Mouse (Mus musculus): Measurements from ENCODE around the gene Fam117a.

Gene Fam117a

DNA sequence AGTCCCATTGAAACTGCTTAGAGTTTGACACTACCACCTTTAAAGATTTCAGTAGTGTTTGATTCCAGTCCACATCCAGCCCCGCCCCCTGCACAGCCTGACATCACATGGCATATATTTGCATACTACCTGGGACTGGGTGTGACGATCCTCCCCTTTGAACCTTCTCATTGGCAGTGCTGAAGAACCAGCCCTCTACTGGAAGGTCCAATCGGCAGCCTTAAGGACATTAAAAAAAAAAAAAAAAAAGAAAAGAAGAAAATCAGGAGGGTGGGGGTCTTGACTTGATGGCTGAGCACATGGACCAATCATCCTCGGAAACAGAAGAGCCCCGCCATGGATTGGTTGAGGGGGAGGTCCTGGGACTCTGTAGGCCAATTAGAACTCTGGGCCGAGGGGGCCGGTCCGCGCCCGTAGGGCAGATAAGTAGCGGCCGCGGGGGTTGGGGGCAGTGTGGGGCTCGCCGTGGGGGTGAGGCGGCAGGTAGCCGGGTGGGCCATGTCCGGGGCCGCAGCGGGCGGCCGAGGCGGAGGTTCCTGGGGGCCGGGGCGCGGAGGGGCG, at the start of gene Fam117a:
Fam117a (plus strand) TSS at position 451 of the 561 bp plus-strand sequence.
- peak; percentile 41 to 48 for DNase-seq (ENCODE audit: low spot score in 2 of 2)

DNA sequence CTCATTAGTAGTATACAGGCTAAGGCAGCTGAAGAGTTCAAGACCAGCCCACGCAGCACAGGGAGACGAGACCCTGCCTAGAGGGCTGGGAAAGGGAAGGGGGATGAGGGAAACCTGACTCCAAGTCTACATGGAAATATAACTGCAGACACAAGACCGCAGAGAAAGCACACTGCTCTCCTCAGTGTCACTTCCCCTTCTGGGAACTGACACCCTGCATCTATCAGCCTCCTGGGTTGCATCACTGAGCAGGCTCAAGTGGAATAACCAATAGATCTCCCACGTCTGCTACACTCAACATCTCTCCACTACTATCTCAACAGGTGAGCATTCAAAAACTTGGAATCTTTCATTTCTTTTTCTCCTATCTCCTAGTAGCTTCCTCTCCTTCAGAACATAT, 44.8 kb upstream of the Fam117a start:
- no peak for DNase-seq (ENCODE audit: low spot score in 2 of 2)

DNA sequence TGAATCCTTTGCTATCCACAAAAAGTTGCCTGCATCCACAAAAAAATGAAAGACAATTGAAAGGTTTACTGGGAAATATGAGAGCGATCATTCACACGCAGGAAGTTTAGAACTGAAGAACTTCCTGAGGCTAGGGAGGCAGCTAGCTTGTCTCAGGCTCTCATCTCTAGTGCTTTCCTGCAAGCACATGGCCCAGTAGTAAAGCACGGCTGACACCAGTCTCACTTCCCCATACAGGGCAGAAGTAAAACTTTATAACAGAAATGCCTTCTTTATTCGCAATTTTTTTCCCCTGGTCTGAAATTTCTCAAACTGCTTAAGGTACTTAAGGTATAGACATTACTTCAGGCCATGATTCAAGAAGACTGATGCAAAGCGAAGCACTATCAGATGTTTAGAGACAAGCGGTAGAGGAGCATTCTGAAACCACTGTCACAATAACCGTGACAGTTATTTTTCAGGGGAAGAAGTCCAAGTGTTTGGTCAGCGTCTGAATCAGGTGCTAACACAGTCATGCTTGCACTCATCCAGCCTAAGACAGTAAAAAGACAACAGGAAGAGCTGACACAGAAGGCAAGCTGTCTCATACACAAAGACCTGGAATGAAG, 43.7 kb upstream of the Fam117a start:
- DNase-seq (ENCODE audit: low spot score in 2 of 2): no peak

DNA sequence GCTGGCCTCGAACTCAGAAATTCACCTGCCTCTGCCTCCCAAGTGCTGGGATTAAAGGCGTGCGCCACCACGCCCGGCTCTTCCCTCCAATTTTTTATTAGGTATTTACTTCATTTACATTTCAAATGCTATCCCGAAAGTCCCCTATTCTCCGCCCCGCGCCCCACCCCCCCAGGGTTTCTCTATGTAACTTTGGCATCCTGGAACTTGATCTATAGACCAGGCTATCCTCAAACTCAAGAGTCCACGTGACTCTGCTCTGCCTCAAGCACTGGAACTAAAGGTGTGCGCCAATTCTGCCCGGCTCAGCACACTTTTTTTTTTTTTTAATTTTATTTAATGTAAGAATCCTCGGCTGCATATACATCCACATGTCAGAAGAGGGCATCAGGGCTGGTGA, 41.1 kb upstream of the Fam117a start:
- DNase-seq (ENCODE audit: low spot score in 2 of 2): no peak

DNA sequence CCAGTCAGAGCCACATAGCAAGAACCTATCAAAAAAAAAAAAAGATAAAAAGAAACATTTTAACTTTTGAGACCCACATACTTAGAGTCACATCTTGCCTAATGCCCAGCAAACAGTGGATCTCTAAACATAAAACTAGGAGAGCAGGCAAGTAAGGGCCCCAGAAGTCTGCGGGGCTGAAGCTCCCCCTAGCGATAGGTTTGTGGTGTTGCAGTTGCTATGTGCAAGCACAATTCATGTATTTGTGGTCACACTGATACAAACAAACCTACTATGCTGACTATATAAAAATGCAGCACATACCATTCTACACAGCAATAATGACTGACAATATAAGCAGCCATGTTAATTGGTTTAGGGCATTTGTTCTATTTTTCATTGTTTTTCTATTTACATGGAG, 38.7 kb upstream of the Fam117a start:
- DNase-seq (ENCODE audit: low spot score in 2 of 2): no peak

DNA sequence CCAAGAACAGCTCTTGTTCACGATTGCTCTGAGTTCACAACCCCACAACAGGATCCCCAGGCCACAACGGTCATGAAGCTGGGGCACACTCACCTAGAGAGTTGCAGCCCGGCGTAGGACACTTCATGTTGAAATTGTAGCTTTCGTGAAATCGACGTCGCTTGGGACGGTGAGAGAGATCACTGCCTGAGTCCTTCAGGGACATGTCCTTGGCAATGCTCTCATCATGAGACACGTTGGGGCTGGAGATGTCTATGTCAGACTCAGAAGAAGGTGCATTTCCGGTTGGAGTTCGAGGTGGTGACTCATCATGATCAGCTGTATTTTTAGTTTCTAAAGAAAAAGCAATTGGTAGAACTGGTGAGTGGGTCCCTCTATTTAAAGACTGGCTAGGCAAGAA, 36.9 kb upstream of the Fam117a start:
- no peak for DNase-seq (ENCODE audit: low spot score in 2 of 2)

DNA sequence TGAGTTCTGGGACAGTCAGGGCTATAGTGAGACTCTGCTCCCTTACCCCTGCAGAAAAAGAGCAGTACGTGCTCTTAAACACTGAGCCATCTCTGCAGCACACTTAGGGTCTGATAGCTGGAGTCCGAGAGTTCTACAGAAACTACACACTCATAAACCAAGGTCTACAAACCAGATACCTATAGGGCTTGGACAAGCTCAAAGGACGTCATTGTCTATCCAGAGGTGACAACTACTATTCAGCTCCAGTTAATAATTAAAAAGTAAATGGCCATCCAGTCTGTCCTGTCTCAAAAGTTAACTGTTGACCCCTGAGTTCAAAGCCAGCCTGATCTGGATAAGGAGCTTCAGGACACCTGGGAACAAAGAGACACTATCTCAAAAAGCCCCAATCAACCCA, 35.0 kb upstream of the Fam117a start:
- no peak for DNase-seq (ENCODE audit: low spot score in 2 of 2)

DNA sequence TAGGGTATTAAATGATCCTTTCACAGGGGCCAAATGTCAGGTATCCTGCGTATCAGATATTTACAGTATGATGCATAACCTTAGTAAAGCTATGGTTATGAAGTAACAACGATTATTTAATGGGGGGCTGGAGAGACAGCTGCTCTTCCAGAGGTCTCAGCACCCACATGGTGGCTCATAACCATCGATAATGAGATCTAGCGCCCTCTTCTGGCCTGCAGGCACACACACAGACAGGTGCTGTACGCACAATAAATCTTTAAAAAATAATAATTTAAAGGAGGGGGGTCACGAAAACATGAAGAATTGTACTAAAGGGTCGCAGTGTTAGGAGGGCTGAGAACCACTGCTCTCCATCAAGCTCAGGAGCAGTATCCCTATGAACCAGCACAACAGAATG, 31.2 kb upstream of the Fam117a start:
- DNase-seq (ENCODE audit: low spot score in 2 of 2): no peak

DNA sequence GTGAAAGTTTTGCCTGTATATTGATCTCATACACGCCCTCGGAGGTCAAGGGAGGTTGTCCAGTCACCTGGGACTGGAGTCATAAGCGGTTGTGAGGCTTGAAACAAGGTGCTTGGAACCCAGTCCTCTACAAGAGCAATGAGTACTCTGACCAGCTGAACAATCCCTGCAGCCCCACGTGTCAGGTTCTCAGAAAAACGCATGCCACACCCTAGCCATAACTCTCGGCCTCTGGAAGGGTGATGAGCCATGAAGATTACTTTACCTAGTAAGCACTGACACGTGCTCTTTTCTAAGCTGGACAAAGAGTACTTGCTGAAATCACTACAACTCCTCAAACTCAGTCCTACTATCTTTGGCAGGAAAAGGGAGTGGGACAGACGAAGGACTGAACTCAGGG, 29.3 kb upstream of the Fam117a start:
- no peak for DNase-seq (ENCODE audit: low spot score in 2 of 2)

DNA sequence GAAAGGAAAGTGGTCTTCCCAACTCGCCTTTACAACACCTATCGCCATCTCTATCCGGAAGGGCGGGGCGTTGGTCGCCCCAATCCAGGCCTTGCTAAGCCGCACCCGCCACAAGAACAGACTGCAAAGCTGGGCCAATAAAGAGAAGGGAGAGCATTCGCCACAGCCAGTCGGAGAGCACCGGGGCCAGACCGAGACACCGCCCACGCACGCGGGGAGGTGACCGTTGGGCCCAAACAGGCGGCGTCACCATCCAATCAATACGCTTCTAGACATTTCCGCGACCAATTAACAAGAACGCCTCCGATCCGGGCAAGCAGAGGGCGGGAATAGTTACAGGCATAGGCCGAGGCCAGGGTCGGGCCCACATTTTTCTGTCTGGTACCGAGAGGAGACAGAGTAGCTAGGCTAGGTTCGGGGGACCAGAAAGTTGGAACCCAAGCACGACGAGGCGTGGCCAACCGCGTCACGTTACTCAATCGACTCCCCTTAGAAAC, 27.3 kb upstream of the Fam117a start:
- DNase-seq (ENCODE audit: low spot score in 2 of 2): peak; percentile 96 to 97

DNA sequence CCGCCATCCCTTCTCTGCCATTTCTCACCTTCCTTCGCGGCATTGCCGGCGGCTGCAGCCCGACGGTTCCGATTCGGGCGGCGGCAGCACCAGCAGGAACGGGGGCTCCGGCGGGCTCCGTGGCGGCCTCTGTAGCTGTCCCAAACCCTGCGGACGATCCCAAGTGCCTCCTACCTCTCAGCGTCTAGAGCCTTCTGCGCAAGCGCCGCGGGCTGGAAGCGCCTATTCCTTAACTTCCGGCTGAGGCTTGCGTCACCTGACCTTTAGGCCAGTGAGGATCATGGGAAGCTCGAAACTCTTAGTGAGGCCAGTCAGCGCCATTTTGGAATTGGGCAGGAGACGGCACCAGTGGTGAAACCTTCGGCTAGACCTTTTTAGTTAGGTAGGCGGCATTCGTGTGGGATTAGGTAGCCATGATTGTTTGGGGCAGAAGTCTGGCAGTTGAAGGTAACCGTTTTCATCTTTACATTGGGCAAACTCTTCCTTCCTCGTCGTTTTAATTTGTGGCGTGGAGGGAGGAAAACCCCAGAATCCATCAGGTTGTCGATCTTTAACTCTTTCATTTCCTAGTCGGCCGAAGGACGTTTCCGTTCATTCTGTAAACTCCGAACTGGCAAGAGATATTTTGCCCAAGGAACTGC, 26.7 kb upstream of the Fam117a start, which contains the start of gene Kat7:
Kat7 (minus strand) TSS at position 240 of the 641 bp plus-strand sequence.
- DNase-seq (ENCODE audit: low spot score in 2 of 2): peak; percentile 86 to 96

DNA sequence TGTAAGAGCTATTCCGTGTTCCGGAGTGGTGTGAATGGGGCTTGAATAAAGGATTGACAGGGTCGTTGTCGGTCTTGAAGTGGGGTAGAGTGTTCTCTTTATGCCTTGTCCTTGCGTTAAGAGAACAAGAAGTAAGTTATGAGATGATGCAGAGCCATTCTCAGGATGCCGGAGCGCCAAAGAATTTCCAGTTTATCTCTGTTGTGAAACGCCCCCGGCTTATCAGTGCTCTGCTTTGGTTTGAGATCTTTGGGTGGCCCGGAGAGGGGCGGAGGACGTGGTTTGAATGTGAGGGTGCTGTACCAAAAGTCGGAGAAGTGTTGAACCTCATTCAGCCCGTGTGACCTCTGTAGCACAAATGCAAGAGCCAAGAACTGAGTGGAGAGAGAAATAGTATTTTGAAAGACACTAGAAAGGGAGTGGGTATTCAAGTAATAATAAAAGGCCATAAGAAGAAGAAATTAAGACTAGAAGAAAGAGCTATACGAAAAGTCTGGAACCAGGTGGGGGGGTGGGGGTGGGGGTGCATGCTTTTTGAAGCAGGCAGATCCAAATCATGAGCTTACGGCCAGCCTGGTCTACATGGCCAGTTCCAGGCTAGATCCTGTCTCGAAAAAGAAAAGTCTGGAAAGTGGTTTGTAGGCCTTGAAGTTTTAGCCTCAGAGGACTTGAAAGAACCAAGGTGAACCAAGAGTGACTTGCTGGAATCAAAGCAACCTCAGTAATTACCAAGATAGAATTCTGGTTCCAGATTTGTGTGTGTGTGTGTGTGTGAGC, 26.0 kb upstream of the Fam117a start:
- peak in 1 of 2 experiments; percentile 20 for DNase-seq (ENCODE audit: low spot score in 2 of 2)

DNA sequence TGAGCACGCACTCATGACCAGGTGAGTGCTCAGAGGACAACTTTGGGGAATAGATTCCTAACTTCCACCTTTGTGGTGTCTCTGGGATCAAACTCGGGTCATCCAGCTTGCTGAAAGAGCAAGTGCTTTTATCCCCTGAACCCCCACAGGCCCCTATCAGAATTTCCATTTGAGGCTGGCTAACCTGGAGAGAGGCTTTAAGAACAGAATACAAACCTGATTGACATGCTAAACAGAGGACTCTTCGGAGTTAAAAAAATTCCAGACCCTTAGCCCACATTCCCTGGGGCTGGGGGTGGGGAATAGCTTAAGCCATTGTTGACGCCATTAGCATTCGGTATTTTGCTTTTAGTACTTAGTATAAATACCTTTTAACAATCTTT, 25.4 kb upstream of the Fam117a start:
- DNase-seq (ENCODE audit: low spot score in 2 of 2): no peak

DNA sequence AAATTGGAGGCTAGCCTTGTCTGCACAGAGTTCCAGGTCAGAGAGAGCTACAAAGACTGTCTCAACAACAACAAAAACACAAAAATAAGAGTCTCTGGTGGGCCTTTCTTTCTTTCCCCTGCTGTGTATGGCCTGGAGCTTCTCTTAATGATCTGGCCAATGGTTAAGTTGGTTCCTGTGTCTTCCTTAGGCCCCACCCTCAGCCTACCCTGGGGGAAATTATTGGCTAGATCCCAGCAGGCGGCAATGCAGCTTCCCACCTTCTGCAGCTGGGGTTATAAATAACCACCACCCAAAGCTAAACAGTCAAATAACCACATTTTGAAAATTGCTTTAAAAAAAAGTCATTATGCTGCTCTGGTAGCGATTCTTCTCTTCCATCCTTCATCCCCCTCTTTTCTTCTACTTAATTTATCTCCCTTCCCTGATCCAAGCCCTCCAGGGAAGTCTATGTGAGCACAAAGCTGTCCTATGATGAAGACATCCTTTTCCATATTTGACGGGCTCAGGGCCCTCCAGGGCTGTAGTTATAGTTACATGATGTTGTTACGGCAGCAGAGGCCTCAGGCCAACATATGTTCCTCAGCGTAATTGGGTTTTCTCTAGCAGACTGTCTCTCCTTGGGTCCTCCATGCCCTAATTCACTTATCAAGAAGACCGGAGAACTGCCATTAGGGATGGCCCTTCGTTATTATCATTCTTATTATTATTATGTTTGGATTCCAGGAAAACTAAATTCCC, 21.4 kb upstream of the Fam117a start:
- DNase-seq (ENCODE audit: low spot score in 2 of 2): no peak

DNA sequence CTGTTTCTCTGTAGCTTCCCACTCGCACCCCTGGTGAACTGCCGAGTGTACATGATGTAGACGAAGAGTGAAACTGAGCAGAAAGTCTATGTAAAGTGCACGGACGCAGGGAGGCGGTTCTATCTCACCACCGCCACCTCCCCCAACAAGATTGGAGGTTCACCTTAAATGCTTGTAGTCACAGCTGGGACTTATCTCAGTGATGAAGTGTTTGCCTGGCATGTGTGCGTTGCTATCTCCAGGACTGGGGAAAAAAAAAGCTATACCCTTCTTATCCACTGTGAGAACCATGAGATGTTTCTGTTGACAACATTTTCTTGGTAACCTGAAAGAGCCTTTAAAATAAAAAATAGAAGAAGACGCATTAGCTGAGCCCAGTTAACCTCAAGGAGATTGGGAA, 18.7 kb upstream of the Fam117a start:
- DNase-seq (ENCODE audit: low spot score in 2 of 2): no peak

DNA sequence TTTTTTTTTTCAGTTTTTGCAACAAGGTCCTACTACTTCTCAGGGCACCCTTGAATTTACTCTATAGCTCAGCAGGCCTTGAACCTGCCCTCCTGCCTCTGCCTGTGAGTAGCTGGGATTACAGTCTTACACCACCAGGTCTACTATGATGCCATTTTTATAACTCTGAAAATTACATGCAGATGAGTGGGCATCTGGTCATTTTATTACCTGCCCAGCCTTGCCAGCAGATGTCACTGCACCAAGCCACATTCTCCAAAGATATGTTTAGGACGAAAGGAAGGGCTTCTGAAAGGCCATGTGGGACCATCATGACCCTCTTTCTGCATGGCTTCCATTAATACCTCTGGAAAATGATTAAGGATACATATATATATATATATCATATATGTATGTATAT, 17.3 kb upstream of the Fam117a start:
- DNase-seq (ENCODE audit: low spot score in 2 of 2): no peak

DNA sequence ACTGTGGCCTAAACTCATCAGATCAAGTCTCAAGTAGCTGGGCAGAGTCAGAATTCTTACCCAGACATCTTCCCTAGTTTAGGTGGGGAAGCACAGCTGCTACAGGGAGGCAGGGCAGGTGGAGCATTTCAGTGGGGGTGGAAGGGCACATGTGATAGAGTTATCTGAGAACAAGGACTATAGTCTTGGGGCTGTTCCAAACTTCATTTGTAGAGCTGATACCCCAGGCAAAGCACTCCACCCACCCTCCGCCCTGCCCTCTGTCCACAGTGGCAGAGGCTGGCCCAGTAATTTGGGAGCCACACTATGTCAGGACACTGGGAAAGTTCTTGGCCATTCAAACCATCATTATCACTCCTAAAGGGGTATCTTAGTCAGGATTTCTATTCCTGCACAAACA, 16.8 kb upstream of the Fam117a start:
- no peak for DNase-seq (ENCODE audit: low spot score in 2 of 2)

DNA sequence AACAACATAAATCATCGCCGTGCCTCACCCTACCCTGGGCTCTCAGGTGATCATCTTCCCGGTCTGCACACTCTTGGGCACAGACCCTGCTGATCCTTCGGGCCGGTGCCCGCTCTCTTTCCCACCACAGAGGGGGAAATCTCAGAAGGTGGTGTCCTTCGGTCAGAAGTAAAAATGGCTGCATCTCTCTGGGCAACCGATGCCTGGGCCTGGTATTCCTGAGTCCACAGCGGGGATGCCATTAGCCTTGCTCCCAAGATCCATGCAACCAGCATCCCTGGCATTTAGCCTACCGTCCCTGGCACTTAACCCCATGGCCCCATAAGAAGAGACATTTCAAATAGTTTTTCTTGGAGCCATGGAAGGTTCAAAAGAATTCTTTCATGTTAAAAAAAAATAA, 12.6 kb upstream of the Fam117a start:
- DNase-seq (ENCODE audit: low spot score in 2 of 2): no peak

DNA sequence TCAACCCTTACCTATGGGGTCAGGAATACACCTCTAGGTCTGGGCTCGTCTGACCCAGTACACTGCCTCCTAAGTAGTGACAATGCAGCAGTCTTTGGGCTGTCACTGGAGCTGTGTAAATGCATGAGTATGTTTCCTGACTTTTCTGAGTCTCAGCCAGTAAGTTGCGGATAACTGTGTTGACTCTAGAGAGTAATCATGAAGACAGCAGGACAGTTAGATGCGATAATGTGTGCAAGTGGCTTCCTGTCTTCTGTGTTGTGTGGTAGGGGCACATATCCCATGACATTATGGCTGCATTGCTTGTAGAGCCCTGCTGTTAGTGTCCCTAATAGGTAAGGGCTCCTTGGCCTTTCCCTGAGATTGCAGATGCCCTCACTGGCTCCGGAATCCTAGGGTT, 11.0 kb upstream of the Fam117a start:
- no peak for DNase-seq (ENCODE audit: low spot score in 2 of 2)

DNA sequence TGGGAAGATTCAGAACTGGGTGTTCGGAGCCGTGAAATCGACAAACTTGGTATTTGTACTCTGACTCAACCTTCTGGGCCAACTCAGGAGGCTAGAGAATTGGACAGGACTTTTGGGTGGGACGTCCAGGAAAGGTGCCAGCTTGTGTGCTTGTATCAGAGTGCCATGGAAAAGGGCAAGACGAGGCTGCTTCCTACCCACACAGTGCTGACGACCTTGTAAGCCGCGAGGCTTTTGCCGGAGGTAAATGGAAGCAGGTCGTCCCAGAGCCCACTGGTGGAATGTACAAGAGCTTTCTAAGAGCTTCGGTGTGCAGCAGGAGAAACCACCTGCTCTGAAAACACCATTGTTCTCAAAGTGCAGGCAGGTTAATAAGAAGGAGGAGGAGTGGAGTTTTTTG, 10.6 kb upstream of the Fam117a start:
- DNase-seq (ENCODE audit: low spot score in 2 of 2): no peak

DNA sequence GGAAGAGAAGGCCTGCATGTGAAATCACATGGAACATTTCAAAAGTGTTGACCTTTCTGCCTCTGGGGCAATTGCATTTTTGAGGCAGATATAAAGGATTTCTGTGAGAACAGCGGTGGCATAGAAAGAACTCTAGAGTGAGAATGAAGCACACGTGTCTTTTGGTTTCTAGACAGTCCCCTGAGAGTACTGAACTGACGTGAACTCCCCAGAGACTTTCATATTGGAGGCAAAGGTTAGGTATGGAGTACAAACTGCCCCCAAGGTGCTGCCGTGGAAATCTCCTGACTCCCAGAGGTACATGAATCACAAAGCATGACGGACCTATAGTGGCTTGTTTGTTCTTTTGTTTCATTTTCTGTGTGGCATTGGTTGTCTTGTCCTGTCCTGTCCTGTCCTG, 8.2 kb upstream of the Fam117a start:
- DNase-seq (ENCODE audit: low spot score in 2 of 2): no peak

DNA sequence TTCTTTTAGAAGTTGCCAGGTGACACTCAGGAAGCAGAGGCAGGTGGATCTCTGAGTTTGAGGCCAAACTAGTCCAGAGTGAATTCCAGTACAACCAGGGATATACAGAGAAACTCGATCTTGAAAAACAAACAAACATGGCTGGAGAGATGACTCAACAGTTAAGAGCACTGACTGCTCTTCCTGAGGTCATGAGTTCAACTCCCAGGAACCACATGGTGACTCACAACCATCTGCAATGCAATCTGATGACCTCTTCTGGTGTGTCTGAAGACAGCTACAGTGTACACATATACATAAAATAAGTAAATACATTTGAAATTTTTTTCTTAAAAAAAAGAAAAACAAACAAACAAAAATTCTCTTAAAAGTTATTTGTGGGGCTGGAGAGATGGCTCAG, 6.2 kb upstream of the Fam117a start:
- DNase-seq (ENCODE audit: low spot score in 2 of 2): no peak

Data from frontal cortex, postnatal 25 days (tissue).